Mouse (Mus musculus) cerebellum, adult 2 months (tissue): ENCODE results near the gene Olfr923. TPM values are rescaled to one million over a fixed set of nuclear protein-coding genes. Genes with fewer than 3 reads are reported as not detected.

ENCODE experiments used
- DNase-seq, 2 experiments: peaks; one replicate each; pipeline ENCODE4 v3.0.0; 2021
- H3K27ac ChIP-seq: fragments of 200-500 bp; 2 replicates; pipeline ENCODE4 v1.5.1; 2012; ENCODE audit warnings: low read length, control low read depth, inconsistent platforms; ENCODE audit not compliant: insufficient read depth
- H3K27me3 ChIP-seq: fragments of 200-500 bp; 2 replicates; pipeline ENCODE4 v1.6.1; 2012; ENCODE audit warnings: inconsistent platforms, mild to moderate bottlenecking, low read length, moderate library complexity; ENCODE audit not compliant: control insufficient read depth, insufficient read depth
- H3K4me1 ChIP-seq: fragments of 200-500 bp; 2 replicates; pipeline ENCODE4 v1.6.1; 2011; ENCODE audit warnings: low read length; ENCODE audit not compliant: control insufficient read depth, insufficient read depth
- H3K4me3 ChIP-seq: fragments of 200-500 bp; replicated peaks from 2 replicates; pipeline ENCODE3; 2011; ENCODE audit warnings: mild to moderate bottlenecking, low read depth, low read length, control low read depth; ENCODE audit not compliant: insufficient read depth
- CTCF ChIP-seq: fragments of 200-500 bp; IDR thresholded peaks from 2 replicates; pipeline ENCODE4 v1.5.1; 2011; ENCODE audit warnings: low read depth, mild to moderate bottlenecking, control low read depth, low read length, moderate library complexity, borderline replicate concordance; ENCODE audit not compliant: insufficient read depth
- POLR2A ChIP-seq: fragments of 200-500 bp; IDR thresholded peaks from 2 replicates; pipeline ENCODE4 v1.6.1; 2011; ENCODE audit warnings: low read length, control low read depth, borderline replicate concordance; ENCODE audit not compliant: insufficient read depth
- WGBS: fragments of 180-500 bp; shearing (Covaris S2); methylation state at CpG from one replicate; pipeline ENCODE4 v1.1.7; 2018; 5-methylcytosine and 5-hydroxymethylcytosine counted together
- polyA plus RNA-seq: library from polyadenylated mRNA; depleted of rRNA; stranded (reverse); fragments of >200 nt; gene quantifications from 2 replicates; pipeline ENCODE4 v1.2.3, GENCODE M21; 2012; rRNA removed

The Olfr923 gene
- polyA plus RNA-seq, 1 experiment: 0.39 TPM

- H3K27ac ChIP-seq: no peak within 1 kb of the TSS
- WGBS: 69% methylated on average over 2 of the region's 2 CpGs
- TF ChIP-seq CTCF (no peak), POLR2A (no peak)
- no peaks in the 10 kb centered on the region for H3K4me1 ChIP-seq
- DNase-seq: no peak
- H3K27me3 ChIP-seq: no peaks in the 10 kb centered on the region
- H3K4me3 ChIP-seq: no peak within 1 kb of the TSS
Observed at GRCm38 (mm10) chr9:38876826-38877225, 50.5 kb downstream of the Olfr923 start, which contains the start of gene Olfr926. Gene Olfr926, plus strand, starts transcription at chr9:38877126.

Other genes starting within 250 kb of the Olfr923 start
- gene Olfr912, start 246.4 kb upstream of the Olfr923 start, polyA plus RNA-seq: not detected in 2 replicates
- not detected in 2 replicates for gene Olfr913, start 233.8 kb upstream of the Olfr923 start, polyA plus RNA-seq
- not detected in 2 replicates for gene Olfr914, start 221.4 kb upstream of the Olfr923 start, polyA plus RNA-seq
- not detected in 2 replicates for gene Olfr916, start 166.7 kb upstream of the Olfr923 start, polyA plus RNA-seq
- not detected in 2 replicates for gene Olfr917, start 160.7 kb upstream of the Olfr923 start, polyA plus RNA-seq
- gene Olfr918, start 151.9 kb upstream of the Olfr923 start, polyA plus RNA-seq: not detected in 2 replicates
- gene Olfr919, start 122.9 kb upstream of the Olfr923 start, polyA plus RNA-seq: not detected in 2 replicates
- 8.1 and 8.4 TPM in 2 replicates for gene Vwa5a, start 108.3 kb upstream of the Olfr923 start, polyA plus RNA-seq
- 0.20 and 0.24 TPM in 2 replicates for gene Olfr920, start 74.2 kb upstream of the Olfr923 start, polyA plus RNA-seq
- 0.06 and 0.18 TPM in 2 replicates for gene Olfr921, start 53.5 kb upstream of the Olfr923 start, polyA plus RNA-seq
- gene Olfr922, start 11.9 kb upstream of the Olfr923 start, polyA plus RNA-seq: 0.52 and 0.57 TPM in 2 replicates
- 0.05 TPM in 1 of 2 replicates, not detected in the other for gene Olfr924, start 17.9 kb downstream of the Olfr923 start, polyA plus RNA-seq
- not detected in 2 replicates for gene Olfr26, start 28.5 kb downstream of the Olfr923 start, polyA plus RNA-seq
- gene Olfr926, start 50.6 kb downstream of the Olfr923 start, polyA plus RNA-seq: 0.10 TPM in 1 of 2 replicates, not detected in the other
- gene Olfr930, start 103.3 kb downstream of the Olfr923 start, polyA plus RNA-seq: not detected in 2 replicates
- gene Olfr933, start 145.8 kb downstream of the Olfr923 start, polyA plus RNA-seq: not detected in 2 replicates
- gene Olfr934, start 161.8 kb downstream of the Olfr923 start, polyA plus RNA-seq: not detected in 2 replicates
- not detected in 2 replicates for gene Olfr935, start 173.1 kb downstream of the Olfr923 start, polyA plus RNA-seq
- not detected in 2 replicates for gene Olfr146, start 196.8 kb downstream of the Olfr923 start, polyA plus RNA-seq
- not detected in 2 replicates for gene Olfr937, start 238.4 kb downstream of the Olfr923 start, polyA plus RNA-seq